Mouse (Mus musculus): Measurements from ENCODE around the gene Olfr718-ps1. TPM values are rescaled to one million over a fixed set of nuclear protein-coding genes. Genes with fewer than 3 reads are reported as not detected.
"Not testable (repeated sequence)": the region's sequence is repeated elsewhere in the genome, so short reads cannot be mapped to it uniquely, and the experiment has no call there.

Gene Olfr718-ps1
- polyA plus RNA-seq (2015; fragmentation: Nextera tagmentation; extraction: Ambion mirVana) = 0.04 TPM in 1 of 2 replicates, not detected in the other

GRCm38 (mm10) chr5:143147481-143147880 is at the start of gene Olfr718-ps1:
Olfr718-ps1 (minus strand) TSS chr5:143147581.
- H3K9ac ChIP-seq = no peak within 1 kb of the TSS
- no peak within 1 kb of the TSS for H3K4me2 ChIP-seq
- 0 out of 2 replicates have a peak, but pooled peaks cover 6% of the 10 kb centered on the region for H3K9me3 ChIP-seq
- H3K27me3 ChIP-seq = no peaks in the 10 kb centered on the region
- no peak for ATAC-seq (ENCODE audit: low read depth)
- H3K4me1 ChIP-seq (replicated peaks) = no peaks in the 10 kb centered on the region
- H3K4me3 ChIP-seq = no peak within 1 kb of the TSS
- 77% methylated on average over 3 of the region's 3 CpGs for WGBS
- H3K27ac ChIP-seq (replicated peaks) = no peak within 1 kb of the TSS
- H3K36me3 ChIP-seq = no peaks in the 10 kb centered on the region

GRCm38 (mm10) chr5:143196506-143196905 is 49.1 kb upstream of the Olfr718-ps1 start:
- 82% methylated on average over 4 of the region's 4 CpGs for WGBS

DNA sequence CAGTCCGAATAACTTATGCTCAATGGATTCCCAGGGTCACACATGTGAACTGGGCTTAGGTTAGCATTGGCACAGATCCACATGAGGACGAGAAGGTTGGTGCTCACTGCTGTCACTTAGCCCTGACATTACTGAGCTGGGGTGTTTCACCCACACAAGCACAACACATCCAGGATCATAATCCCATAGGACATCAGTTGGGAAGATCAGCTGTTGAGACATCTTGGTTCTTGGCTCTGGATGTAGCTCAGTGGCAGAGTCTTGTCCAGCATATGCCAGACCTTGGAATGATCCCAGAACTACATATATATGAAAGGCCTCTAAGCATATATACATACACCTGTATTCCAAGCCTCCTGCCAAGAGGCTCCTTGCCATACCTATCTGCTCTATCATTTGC is 47.8 kb upstream of the Olfr718-ps1 start:
- no peak overlapping the region for H3K4me2 ChIP-seq
- no peaks in the 10 kb centered on the region for H3K27me3 ChIP-seq

More at GRCm38 (mm10) chr5:143196506-143196905, 49.1 kb upstream of the Olfr718-ps1 start:
- Histone ChIP-seq H3K27ac (replicated peaks) (no peak overlapping the region), H3K4me2 (no peak overlapping the region), H3K4me3 (no peak overlapping the region), H3K9me3 (no peaks in the 10 kb centered on the region), H3K27me3 (no peaks in the 10 kb centered on the region), H3K4me1 (replicated peaks) (no peaks in the 10 kb centered on the region), H3K36me3 (no peaks in the 10 kb centered on the region), H3K9ac (no peak overlapping the region)
- ATAC-seq (ENCODE audit: low read depth) = no peak

DNA sequence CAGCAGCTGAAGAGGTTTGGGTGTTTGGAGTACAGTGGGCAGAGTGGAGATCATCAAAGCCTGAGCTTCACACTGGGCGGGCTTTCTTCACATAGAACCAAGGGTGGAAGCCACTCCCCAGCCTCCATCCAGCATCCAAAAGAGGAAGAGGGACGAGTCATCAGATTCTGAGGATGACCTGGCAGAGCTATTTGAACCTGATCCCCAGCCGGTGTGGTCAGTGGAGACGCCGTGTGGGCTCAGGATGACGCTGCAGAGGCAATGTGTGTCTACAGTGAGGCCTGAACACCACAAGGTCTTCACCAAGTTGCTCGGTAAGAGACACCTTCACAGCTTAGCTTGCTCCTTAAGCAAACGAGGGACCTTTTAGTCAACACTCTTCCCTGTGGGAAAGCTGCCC is 47.4 kb upstream of the Olfr718-ps1 start:
- not testable (repeated sequence) for H3K4me1 ChIP-seq (replicated peaks); H3K4me3 ChIP-seq; H3K27me3 ChIP-seq; H3K9me3 ChIP-seq; H3K9ac ChIP-seq; H3K36me3 ChIP-seq; H3K27ac ChIP-seq (replicated peaks); H3K4me2 ChIP-seq; ATAC-seq (ENCODE audit: low read depth)
- WGBS = 66% methylated on average over 8 of the region's 8 CpGs

More for the DNA sequence above, 47.8 kb upstream of the Olfr718-ps1 start:
- no peak overlapping the region for H3K9ac ChIP-seq
- H3K4me1 ChIP-seq (replicated peaks) = no peaks in the 10 kb centered on the region
- ATAC-seq (ENCODE audit: low read depth) = no peak
- no peaks in the 10 kb centered on the region for H3K9me3 ChIP-seq
- WGBS = 72% methylated on average over 2 of the region's 2 CpGs
- no peak overlapping the region for H3K27ac ChIP-seq (replicated peaks)
- no peak overlapping the region for H3K4me3 ChIP-seq
- H3K36me3 ChIP-seq = no peaks in the 10 kb centered on the region

DNA sequence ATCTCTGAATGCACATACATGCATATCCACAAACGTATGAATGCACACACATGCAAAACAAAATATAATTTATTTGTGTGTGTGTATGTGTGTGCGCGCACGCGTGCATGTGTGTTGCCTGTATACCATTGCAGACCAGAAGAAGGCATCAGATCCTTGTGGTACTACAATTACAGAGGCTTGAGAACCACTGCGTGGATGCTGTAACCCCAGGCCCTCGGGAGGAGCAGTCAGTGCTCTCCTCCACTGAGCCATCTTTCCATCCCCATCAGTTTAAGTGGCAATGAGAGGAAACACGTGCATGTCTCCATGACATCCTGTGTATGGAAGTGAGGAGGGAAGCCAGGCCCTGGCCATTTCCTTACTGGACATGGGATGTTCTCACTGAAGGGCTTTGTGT is 45.4 kb upstream of the Olfr718-ps1 start:
- no peaks in the 10 kb centered on the region for H3K27me3 ChIP-seq
- ATAC-seq (ENCODE audit: low read depth) = no peak
- no peak overlapping the region for H3K27ac ChIP-seq (replicated peaks)
- no peak overlapping the region for H3K4me3 ChIP-seq
- no peak overlapping the region for H3K9ac ChIP-seq
- no peaks in the 10 kb centered on the region for H3K4me1 ChIP-seq (replicated peaks)
- H3K36me3 ChIP-seq = no peaks in the 10 kb centered on the region
- H3K4me2 ChIP-seq = no peak overlapping the region
- no peaks in the 10 kb centered on the region for H3K9me3 ChIP-seq
- WGBS = 93% methylated on average over 8 of the region's 8 CpGs

DNA sequence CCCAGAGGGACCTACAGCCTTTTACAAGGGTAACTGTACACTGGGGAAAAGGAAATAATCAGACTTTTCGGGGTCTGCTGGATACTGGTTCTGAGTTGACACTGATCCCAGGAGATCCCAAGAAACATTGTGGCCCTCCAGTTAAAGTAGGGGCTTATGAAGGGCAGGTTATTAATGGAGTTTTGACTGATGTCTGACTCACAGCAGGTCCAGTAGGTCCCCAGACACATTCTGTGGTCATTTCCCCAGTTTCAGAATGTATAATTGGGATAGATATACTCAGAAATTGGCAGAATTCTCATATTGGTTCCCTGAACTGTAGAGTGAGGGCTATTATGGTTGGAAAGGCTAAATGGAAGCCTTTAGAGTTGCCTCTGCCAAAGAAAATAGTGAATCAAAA is 40.6 kb upstream of the Olfr718-ps1 start:
- ATAC-seq (ENCODE audit: low read depth) = not testable (repeated sequence)
- 64% methylated on average over 1 of the region's 1 CpGs for WGBS

DNA sequence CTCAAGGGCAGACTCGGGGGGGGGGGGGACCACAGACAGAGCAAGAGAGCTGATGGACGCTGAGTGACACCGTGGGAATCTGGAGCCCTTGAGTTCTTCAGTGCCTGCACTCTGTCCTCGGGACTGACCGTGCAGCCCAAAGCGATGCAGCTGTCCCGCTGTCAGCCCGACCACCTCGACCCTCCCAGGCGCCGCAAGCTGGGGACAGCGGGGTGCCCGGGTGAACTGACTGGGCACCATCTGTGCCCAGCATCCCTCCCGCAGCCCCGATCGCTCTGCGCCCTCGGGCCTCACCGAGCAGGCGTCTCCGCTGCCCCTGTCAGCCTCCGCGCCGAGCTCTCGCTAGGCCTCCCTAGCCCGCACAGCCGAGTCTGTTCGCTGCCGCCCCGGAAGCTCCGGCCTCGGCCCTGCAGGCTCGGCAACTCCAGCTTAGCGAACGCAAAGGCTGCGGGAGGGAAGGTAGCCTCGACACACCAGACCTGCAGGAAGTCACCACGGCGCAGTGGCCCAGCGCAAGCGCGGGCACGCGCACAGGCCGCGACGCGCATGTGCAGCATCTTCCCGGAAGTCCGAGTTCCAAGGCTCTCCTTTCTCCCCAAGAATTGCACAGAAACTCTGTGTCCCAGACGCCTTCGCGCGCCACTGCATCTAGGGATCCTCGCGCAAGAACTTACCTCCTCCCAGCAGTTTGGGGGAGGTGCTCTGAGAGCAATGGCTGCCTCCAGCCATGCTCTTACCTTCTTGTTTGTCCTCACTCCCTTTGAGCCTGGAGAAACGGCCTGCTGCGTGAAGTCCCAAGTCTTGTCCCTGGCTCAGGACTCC is 33.1 kb upstream of the Olfr718-ps1 start, which contains the start of the genes Rbak and Spdye4b:
Gene Rbak (minus strand): TSS at position 521 of the 822 bp plus-strand sequence.
Gene Spdye4b (plus strand): TSS at position 763 of the 822 bp plus-strand sequence.
- Histone ChIP-seq H3K9ac (peak within 1 kb of the TSS; percentile 91), H3K9me3 (0 out of 2 replicates have a peak, but pooled peaks cover 4% of the 10 kb centered on the region), H3K36me3 (peaks cover 35% of the 10 kb centered on the region), H3K27me3 (no peaks in the 10 kb centered on the region), H3K4me3 (peak within 1 kb of the TSS; percentile 66), H3K4me1 (replicated peaks) (peaks cover 16% of the 10 kb centered on the region), H3K4me2 (peak within 1 kb of the TSS; percentile 81), H3K27ac (replicated peaks) (peak within 1 kb of the TSS; percentile 92)
- WGBS = under 1% methylated on average over 58 of the region's 58 CpGs
- peak; percentile 97 for ATAC-seq (ENCODE audit: low read depth)

More for the DNA sequence above, 40.6 kb upstream of the Olfr718-ps1 start:
- not testable (repeated sequence) for H3K27me3 ChIP-seq; H3K9me3 ChIP-seq; H3K36me3 ChIP-seq; H3K4me2 ChIP-seq; H3K4me1 ChIP-seq (replicated peaks); H3K9ac ChIP-seq; H3K27ac ChIP-seq (replicated peaks); H3K4me3 ChIP-seq

- peaks cover 16% of the 10 kb centered on the region for H3K4me1 ChIP-seq (replicated peaks)
- peak overlapping the region; percentile 91; the same call in 1 of the 2 replicates for H3K9ac ChIP-seq
Measured at GRCm38 (mm10) chr5:143179179-143179578, 31.8 kb upstream of the Olfr718-ps1 start.

GRCm38 (mm10) chr5:143177541-143178200 is 30.3 kb upstream of the Olfr718-ps1 start:
- 94% methylated on average over 3 of the region's 3 CpGs for WGBS
- Histone ChIP-seq H3K9me3 (0 out of 2 replicates have a peak, but pooled peaks cover 11% of the 10 kb centered on the region), H3K9ac (no peak overlapping the region), H3K27me3 (no peaks in the 10 kb centered on the region), H3K4me1 (replicated peaks) (peaks cover 16% of the 10 kb centered on the region), H3K4me3 (no peak overlapping the region), H3K4me2 (no peak overlapping the region), H3K27ac (replicated peaks) (no peak overlapping the region), H3K36me3 (peaks cover 63% of the 10 kb centered on the region)
- ATAC-seq (ENCODE audit: low read depth) = no peak

More at GRCm38 (mm10) chr5:143179179-143179578, 31.8 kb upstream of the Olfr718-ps1 start:
- no peak overlapping the region for H3K27ac ChIP-seq (replicated peaks)
- H3K4me2 ChIP-seq = peak overlapping the region; percentile 81
- H3K27me3 ChIP-seq = no peaks in the 10 kb centered on the region
- 43% methylated on average over 6 of the region's 6 CpGs for WGBS
- H3K36me3 ChIP-seq = peaks cover 48% of the 10 kb centered on the region
- no peak for ATAC-seq (ENCODE audit: low read depth)
- 0 out of 2 replicates have a peak, but pooled peaks cover 4% of the 10 kb centered on the region for H3K9me3 ChIP-seq
- peak overlapping the region; percentile 66; the same call in 1 of the 2 replicates for H3K4me3 ChIP-seq

DNA sequence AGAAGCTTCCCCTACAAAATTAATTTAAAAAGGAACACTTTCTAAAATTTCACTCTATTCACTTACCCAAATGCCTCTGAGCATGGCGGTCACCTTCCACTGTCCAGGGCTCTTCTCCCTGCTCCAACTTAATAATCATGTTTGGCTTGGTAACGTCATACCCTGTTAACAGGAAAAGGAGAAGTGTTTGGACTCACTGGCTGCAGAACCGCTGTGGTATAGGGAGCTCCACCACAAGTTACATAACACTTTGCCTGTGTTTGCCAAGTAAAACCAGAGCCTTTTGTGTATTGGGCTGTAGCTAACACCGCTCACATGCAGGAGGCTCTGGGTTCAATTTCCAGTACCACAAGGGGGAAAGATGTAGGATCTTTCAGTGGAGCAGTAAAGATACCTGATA is 28.6 kb upstream of the Olfr718-ps1 start:
- H3K9me3 ChIP-seq = 0 out of 2 replicates have a peak, but pooled peaks cover 11% of the 10 kb centered on the region
- no peak overlapping the region for H3K4me2 ChIP-seq
- ATAC-seq (ENCODE audit: low read depth) = no peak
- no peak overlapping the region for H3K9ac ChIP-seq
- H3K27me3 ChIP-seq = no peaks in the 10 kb centered on the region
- H3K4me3 ChIP-seq = no peak overlapping the region
- H3K4me1 ChIP-seq (replicated peaks) = peaks cover 16% of the 10 kb centered on the region
- 94% methylated on average over 4 of the region's 4 CpGs for WGBS
- no peak overlapping the region for H3K27ac ChIP-seq (replicated peaks)
- H3K36me3 ChIP-seq = peaks cover 80% of the 10 kb centered on the region

- Histone ChIP-seq H3K36me3 (no peaks in the 10 kb centered on the region), H3K27ac (replicated peaks) (no peak overlapping the region), H3K4me3 (no peak overlapping the region), H3K4me1 (replicated peaks) (no peaks in the 10 kb centered on the region), H3K9me3 (no peaks in the 10 kb centered on the region), H3K4me2 (no peak overlapping the region), H3K27me3 (peaks cover 8% of the 10 kb centered on the region; the same call in 1 of the 2 replicates), H3K9ac (no peak overlapping the region)
- WGBS = 12% methylated on average over 18 of the region's 18 CpGs
- no peak for ATAC-seq (ENCODE audit: low read depth)
Measured at GRCm38 (mm10) chr5:143165508-143166070, 18.2 kb upstream of the Olfr718-ps1 start.
